Mouse (Mus musculus) embryonic facial prominence, embryonic 14.5 days (tissue): ENCODE measurements around the gene Hip1. TPM values are rescaled to one million over a fixed set of nuclear protein-coding genes. Genes with fewer than 3 reads are reported as not detected.

Experiments
- ATAC-seq: fragments of 200-750 bp; cut with Nextera tagmentation; 2 replicates; pipeline ENCODE4 v1.8.0; 2017; ENCODE audit warnings: low read depth, moderate number of reproducible peaks, moderate TSS enrichment
- DNase-seq: peaks from one replicate; pipeline ENCODE4 v3.0.0-alpha.2; 2015; ENCODE audit warnings: low spot score
- H3K27ac ChIP-seq: fragments of 300-500 bp; sonication (generic); replicated peaks from 2 replicates; pipeline ENCODE4 v1.5.1; 2014; ENCODE audit warnings: low read depth, mild to moderate bottlenecking, low read length, moderate library complexity
- H3K27me3 ChIP-seq: fragments of 300-500 bp; sonication (generic); replicated peaks from 2 replicates; pipeline ENCODE4 v1.6.1; 2014; ENCODE audit warnings: low read length; ENCODE audit not compliant: control insufficient read depth, insufficient read depth
- H3K36me3 ChIP-seq: fragments of 300-500 bp; sonication (generic); 2 replicates; pipeline ENCODE4 v1.6.1; 2014; ENCODE audit warnings: low read length, mixed read lengths; ENCODE audit not compliant: control insufficient read depth, insufficient read depth
- H3K4me1 ChIP-seq: fragments of 300-500 bp; sonication (generic); 2 replicates; pipeline ENCODE4 v1.6.1; 2014; ENCODE audit warnings: antibody characterized with exemption, low read length; ENCODE audit not compliant: control insufficient read depth, insufficient read depth
- H3K4me2 ChIP-seq: fragments of 300-500 bp; sonication (generic); 2 replicates; pipeline ENCODE4 v1.6.1; 2014; ENCODE audit warnings: low read depth, mild to moderate bottlenecking, low read length, moderate library complexity, mixed read lengths
- H3K4me3 ChIP-seq: fragments of 300-500 bp; sonication (generic); 2 replicates; pipeline ENCODE4 v1.5.1; 2014; ENCODE audit warnings: low read depth, mild to moderate bottlenecking, low read length
- H3K9ac ChIP-seq: fragments of 300-500 bp; sonication (generic); 2 replicates; pipeline ENCODE4 v1.6.1; 2014; ENCODE audit warnings: low read depth, mild to moderate bottlenecking, low read length, moderate library complexity, mixed read lengths
- H3K9me3 ChIP-seq: fragments of 300-500 bp; sonication (generic); 2 replicates; pipeline ENCODE4 v1.6.1; 2016; ENCODE audit warnings: low read length; ENCODE audit not compliant: control insufficient read depth
- WGBS: fragments of 180-500 bp; shearing (Covaris S2); extraction: QIAGEN DNeasy Blood & Tissue Kit; methylation state at CpG from one replicate; pipeline ENCODE4 v1.1.7; 2014; 5-methylcytosine and 5-hydroxymethylcytosine counted together
- polyA plus RNA-seq: library from polyadenylated mRNA; unstranded; fragments of >200 nt; fragmentation: Nextera tagmentation; extraction: Ambion mirVana; gene quantifications from 2 replicates; pipeline ENCODE4 v1.2.1, GENCODE M21; 2014

Gene Hip1
- polyA plus RNA-seq, 1 experiment from 2014 or later = 45.6 TPM

DNA sequence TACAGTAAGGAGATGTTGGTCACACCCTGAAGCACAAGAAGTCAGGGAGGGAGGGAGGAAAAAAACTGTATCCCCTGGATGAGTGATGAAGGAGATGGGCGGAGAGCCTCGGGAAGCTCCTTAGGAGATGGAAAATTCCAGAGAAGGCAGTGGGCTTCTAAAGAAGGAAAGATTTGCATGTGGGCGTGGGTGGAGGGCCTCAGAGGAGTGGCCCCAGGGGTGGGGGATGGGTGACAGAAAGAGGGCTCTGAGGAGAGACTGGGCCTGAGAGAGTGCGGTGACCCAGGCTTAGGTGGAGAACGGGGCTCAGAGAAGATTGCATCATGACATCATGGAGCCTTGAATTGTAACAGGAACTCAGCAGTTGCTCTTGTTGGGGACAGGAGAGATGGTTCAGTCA lies 39.5 kb downstream of the Hip1 start:
- H3K27me3 ChIP-seq = no peaks in the 10 kb centered on the region
- no peak overlapping the region for H3K9ac ChIP-seq
- peaks cover 25% of the 10 kb centered on the region for H3K4me1 ChIP-seq
- H3K4me2 ChIP-seq = no peak overlapping the region
- no peak for ATAC-seq
- no peak overlapping the region for H3K4me3 ChIP-seq
- no peak for DNase-seq
- H3K27ac ChIP-seq = no peak overlapping the region
- no peaks in the 10 kb centered on the region for H3K36me3 ChIP-seq
- H3K9me3 ChIP-seq = no peaks in the 10 kb centered on the region
- 70% methylated on average over 5 of the region's 5 CpGs for WGBS

DNA sequence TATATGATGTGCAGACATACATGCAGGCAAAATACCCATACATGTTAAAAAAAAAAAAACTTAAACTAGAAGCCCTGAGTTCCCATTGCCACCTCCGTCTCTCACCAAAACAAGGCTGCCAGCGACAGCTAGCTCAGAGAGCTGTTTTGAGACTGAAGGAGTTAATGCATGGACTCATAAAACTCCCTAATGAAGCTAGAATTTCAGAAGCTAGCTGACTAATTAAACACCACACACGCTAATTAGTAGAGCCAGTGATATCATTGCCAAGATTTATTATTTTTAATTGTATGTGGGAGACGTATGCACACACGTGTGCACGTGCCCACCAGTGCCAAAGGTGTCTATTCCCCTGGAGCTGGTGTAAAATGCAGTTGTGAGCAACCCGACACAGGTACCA lies 42.0 kb downstream of the Hip1 start:
- H3K4me3 ChIP-seq = no peak overlapping the region
- no peak overlapping the region for H3K9ac ChIP-seq
- ATAC-seq = no peak
- H3K27ac ChIP-seq = no peak overlapping the region
- H3K9me3 ChIP-seq = no peaks in the 10 kb centered on the region
- no peak overlapping the region for H3K4me2 ChIP-seq
- 82% methylated on average over 7 of the region's 7 CpGs for WGBS
- H3K4me1 ChIP-seq = 0 out of 2 replicates have a peak, but pooled peaks cover 15% of the 10 kb centered on the region
- no peaks in the 10 kb centered on the region for H3K27me3 ChIP-seq
- H3K36me3 ChIP-seq = no peaks in the 10 kb centered on the region
- no peak for DNase-seq

DNA sequence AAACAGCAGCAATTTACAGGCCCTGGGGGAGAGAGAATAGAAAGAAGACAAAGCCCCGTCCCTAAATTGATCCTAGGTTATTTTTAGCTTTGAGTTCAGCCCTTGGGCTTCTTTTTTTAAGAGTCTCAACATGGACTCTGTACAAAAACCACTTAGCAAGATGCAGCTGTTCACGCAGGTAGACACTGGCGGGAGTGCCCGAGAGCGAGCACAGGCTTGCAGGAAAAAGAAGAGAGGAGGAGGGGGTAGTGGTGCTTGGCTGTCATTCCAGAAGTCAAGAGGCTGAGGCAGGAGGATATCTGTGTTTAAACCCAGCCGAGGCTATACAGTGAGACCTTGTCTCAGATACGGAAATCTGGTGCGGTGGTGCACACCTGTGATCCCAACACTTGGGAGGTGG lies 42.9 kb downstream of the Hip1 start:
- WGBS = 68% methylated on average over 8 of the region's 8 CpGs
- Histone ChIP-seq H3K9me3 (no peaks in the 10 kb centered on the region), H3K4me1 (0 out of 2 replicates have a peak, but pooled peaks cover 7% of the 10 kb centered on the region), H3K4me2 (no peak overlapping the region), H3K9ac (no peak overlapping the region), H3K27me3 (no peaks in the 10 kb centered on the region), H3K27ac (no peak overlapping the region), H3K4me3 (no peak overlapping the region), H3K36me3 (no peaks in the 10 kb centered on the region)
- ATAC-seq = no peak
- DNase-seq = peak; percentile 57

DNA sequence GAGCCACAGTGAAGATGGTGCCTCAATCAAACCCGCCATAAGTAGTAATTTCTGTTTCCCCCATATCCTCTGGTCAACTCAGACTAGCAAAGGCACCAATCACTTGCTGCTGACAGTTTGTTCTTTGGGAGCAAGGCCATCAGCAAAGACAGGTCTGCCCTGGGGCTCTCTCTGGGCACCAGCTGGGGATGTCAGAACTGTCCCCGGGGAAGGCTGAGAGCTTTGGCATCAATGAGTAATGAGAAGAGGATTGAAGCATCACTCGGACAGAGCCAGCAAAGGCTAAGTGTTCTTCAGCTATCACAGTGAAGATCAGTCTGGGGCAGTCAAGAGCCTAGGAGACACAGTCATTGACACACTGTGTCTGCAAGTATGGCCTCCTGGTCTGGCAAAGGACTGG lies 46.0 kb downstream of the Hip1 start:
- WGBS = 67% methylated on average over 3 of the region's 3 CpGs

DNA sequence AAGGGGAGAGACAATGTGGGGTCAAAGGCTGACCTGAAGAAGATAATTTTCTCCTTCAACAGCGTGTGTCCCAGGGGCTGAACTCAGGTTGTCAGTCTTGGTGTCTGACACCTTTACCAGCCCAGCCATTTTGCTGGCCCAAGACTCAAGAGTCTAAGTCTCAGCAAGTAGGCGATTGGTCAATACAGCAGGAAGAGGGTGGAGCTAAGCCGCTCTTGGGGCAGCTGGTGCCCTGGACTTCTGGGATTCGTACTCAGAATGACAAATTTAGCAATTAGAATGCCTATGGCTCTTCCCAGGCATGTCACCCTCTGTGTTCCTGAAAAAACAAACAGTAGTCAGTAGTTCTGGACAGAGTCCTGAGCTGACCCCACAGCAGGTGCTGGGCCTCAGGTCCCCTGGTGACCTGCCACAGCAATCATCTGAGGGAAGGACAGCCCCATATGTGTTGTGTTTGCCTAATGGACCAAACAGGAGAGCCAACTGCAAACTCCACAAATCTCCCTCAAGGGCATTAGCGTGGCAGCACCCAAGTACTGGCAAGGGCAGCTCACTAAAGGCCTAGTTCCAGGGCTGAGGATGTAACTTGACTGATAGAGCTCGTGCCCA lies 47.5 kb downstream of the Hip1 start:
- H3K4me3 ChIP-seq = no peak overlapping the region
- WGBS = 77% methylated on average over 6 of the region's 6 CpGs
- H3K27me3 ChIP-seq = no peaks in the 10 kb centered on the region
- no peaks in the 10 kb centered on the region for H3K4me1 ChIP-seq
- H3K4me2 ChIP-seq = no peak overlapping the region
- DNase-seq (no peak), ATAC-seq (no peak)
- no peaks in the 10 kb centered on the region for H3K36me3 ChIP-seq
- no peaks in the 10 kb centered on the region for H3K9me3 ChIP-seq
- H3K9ac ChIP-seq = no peak overlapping the region
- H3K27ac ChIP-seq = no peak overlapping the region

More for the DNA sequence above, 46.0 kb downstream of the Hip1 start:
- Histone ChIP-seq H3K36me3 (no peaks in the 10 kb centered on the region), H3K4me1 (no peaks in the 10 kb centered on the region), H3K4me3 (no peak overlapping the region), H3K4me2 (no peak overlapping the region), H3K27ac (no peak overlapping the region), H3K9ac (no peak overlapping the region), H3K27me3 (no peaks in the 10 kb centered on the region), H3K9me3 (no peaks in the 10 kb centered on the region)
- DNase-seq (no peak), ATAC-seq (no peak)

DNA sequence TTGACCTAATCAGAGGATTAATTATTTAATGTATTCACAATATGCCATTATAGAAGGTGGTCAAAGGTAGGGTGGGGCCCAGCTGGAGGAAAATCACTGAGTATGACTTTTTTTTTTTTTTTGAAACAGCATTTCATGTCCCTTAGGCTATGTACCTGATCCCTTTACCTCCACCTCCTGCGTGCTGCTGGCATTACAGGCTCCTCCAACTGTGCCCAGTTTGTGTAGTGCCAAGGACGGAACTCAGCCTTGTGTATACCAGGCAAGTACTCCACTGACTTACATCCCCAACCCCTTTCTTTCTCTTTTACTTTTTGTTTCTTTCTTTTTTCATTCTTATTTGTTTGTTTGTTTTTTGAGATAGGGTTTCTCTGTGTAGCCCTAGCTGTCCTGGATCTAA lies 48.4 kb downstream of the Hip1 start:
- Histone ChIP-seq H3K4me1 (no peaks in the 10 kb centered on the region), H3K9me3 (no peaks in the 10 kb centered on the region), H3K4me2 (no peak overlapping the region), H3K4me3 (no peak overlapping the region), H3K36me3 (no peaks in the 10 kb centered on the region), H3K9ac (no peak overlapping the region), H3K27me3 (no peaks in the 10 kb centered on the region), H3K27ac (no peak overlapping the region)
- 82% methylated on average over 2 of the region's 2 CpGs for WGBS
- DNase-seq = no peak
- no peak for ATAC-seq

DNA sequence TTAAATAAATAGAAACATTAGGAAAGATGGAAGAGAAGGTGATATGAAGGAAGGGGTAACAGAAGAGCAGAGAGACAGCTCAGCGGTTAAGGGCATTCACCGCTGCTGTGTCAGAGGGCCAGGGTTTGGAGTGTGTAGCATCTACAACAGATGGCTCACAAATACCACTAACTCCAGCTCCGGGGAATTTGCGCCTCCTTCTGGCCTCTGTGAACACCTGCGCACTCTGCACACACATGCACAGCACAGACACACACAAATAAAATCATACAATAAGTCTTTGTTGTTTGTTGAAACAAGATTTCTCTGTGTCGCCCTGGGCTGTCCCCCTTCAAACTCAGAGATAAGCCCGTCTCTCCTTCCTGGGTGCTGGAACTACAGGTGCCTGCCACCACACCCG lies 49.4 kb downstream of the Hip1 start:
- DNase-seq (no peak), ATAC-seq (no peak)
- Histone ChIP-seq H3K36me3 (no peaks in the 10 kb centered on the region), H3K4me3 (no peak overlapping the region), H3K4me2 (no peak overlapping the region), H3K27me3 (no peaks in the 10 kb centered on the region), H3K27ac (no peak overlapping the region), H3K4me1 (no peaks in the 10 kb centered on the region), H3K9ac (no peak overlapping the region), H3K9me3 (no peaks in the 10 kb centered on the region)
- 95% methylated on average over 8 of the region's 8 CpGs for WGBS

DNA sequence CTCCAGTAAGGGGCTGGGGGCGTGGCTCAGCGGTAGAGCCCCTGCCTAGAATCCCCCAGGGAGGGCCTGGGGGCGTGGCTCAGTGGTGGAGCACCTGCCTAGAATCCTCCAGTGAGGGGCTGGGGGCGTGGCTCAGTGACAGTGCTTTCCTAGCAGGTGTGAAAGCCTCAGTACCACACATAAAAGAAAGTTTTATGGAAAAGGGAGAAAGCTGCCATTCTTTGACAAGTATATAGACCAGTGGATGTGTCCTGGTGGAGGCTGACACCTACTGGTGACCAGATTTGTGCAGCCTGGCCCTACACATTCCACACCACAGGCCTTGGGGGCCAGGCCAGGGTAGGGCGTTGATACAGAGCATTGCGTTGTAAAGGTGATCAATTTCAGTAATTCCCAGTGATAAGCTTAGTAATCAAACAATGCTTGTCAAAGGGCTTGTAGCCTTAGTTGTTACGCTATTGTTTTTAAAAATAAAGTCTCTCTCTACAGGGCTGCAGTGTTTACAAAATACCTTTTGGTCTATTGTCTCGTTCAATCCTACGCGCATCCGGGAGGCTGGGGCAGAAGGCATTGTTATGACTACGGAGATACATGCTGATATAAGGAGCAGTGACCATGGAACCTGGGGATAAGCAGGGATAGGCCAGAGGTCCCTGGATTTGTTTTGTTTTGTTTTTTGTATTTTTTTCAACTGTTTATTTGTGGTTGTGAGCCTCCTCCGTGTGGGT lies 50.6 kb downstream of the Hip1 start:
- Histone ChIP-seq H3K36me3 (no peaks in the 10 kb centered on the region), H3K4me3 (no peak overlapping the region), H3K9me3 (no peaks in the 10 kb centered on the region), H3K9ac (no peak overlapping the region), H3K27ac (no peak overlapping the region), H3K27me3 (no peaks in the 10 kb centered on the region), H3K4me2 (no peak overlapping the region), H3K4me1 (no peaks in the 10 kb centered on the region; the same call in 1 of the 2 replicates)
- 81% methylated on average over 13 of the region's 13 CpGs for WGBS
- DNase-seq (no peak), ATAC-seq (no peak)

DNA sequence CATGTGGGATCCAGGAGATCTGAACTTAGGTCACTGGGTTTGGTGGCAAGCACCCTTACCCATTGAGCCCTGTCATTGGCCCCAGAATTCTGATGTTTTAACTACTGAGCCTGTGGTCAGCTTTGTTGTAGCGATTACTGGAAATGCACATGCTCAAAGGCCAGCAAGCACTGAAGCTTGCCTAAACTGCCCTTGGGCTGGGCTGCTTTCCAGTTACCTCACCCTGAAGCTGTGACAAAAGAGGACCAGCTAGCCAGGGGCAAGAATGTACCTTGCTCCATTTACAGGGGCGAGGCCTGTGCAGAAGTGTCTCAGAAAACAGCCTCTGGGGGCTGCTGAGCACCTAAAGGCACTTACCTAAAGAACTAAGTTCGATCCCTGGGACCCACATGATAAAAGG lies 51.8 kb downstream of the Hip1 start:
- no peak overlapping the region for H3K27ac ChIP-seq
- no peak overlapping the region for H3K4me2 ChIP-seq
- no peaks in the 10 kb centered on the region for H3K9me3 ChIP-seq
- H3K4me1 ChIP-seq = peaks cover 1% of the 10 kb centered on the region; the same call in 1 of the 2 replicates
- no peak overlapping the region for H3K4me3 ChIP-seq
- H3K36me3 ChIP-seq = no peaks in the 10 kb centered on the region
- H3K27me3 ChIP-seq = no peaks in the 10 kb centered on the region
- 72% methylated on average over 3 of the region's 3 CpGs for WGBS
- ATAC-seq (no peak), DNase-seq (no peak)
- no peak overlapping the region for H3K9ac ChIP-seq
